Mouse (Mus musculus): Measurements from ENCODE around the gene 1700066M21Rik.
A peak's percentile ranks its signal among the peaks of the same experiment; 100 is the strongest.

1700066M21Rik gene

DNA sequence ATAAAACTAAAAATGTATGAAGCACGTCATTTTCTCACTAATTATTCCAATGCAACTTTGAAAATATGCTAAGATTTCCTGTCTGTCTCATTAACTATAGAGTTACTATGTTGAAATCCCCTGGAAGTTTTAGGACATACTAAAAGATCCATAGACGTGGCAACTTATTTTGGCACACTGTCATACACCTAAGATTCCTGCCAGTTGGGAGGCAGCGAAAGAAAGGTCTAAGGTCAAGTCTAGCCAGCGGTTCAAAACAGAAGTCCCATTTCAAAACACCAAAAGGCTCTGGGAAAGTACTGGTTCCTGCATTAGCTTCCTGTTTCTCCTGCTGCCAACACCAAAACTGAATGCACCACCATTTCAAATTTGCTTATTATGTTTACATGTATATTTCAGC is 15.0 kb downstream of the 1700066M21Rik start:
- DNase-seq (ENCODE audit: low spot score), result no peak

DNA sequence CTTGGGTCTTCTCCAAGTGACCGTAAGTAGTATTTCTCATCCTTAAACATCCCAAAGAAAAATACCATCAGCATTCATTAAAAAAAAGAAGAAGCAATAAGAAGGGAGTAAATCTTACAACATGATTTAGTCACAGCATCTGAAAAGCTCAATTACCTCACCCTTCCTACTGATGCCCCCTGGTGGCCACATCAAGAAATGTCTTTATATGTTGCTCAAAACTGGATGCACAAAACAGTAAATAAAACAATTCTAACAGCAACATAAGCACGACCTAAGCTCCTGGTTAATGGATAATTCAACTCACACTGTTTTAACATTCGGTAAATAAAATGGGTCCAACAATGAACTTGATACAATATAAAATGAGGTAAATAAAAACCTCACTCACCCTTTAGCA is 16.6 kb downstream of the 1700066M21Rik start:
- DNase-seq (ENCODE audit: low spot score), result peak; percentile 68

DNA sequence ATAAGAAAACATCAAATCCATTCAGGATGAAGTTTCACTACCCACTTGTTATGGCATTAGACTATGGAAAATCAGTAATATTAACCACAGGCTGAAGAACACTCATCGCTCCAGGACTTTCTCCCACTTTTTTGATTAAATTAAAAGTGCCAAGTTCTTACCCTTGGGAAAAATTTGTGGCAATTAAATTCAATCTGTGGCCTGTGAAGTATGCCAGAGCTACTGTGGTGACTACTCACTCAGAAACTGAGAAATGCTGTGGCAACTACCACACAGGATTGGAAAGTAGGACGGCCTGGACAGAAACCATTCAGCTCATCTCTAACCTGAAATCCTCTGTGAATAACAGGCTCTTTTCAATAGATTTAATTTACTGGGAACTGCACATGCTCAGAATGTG is 22.9 kb downstream of the 1700066M21Rik start:
- no peak for DNase-seq (ENCODE audit: low spot score)

DNA sequence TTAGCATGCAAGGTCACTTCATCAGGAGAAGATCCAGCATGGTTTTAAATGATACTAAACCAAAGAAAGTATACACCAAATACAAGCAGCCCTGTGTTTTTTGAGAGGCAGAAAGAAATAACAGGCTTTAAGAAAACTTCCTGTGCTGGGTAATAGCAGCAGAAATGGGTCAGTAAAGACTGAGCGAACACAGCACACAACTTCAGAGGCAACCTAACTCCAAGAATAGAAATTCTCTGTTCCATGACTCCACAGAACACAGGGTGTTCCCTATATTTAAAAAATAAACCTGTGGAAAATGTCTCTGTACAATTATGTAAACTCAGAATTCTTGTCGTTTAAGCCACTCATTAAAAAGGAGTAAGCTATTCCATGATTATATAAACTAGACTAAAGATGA is 23.5 kb downstream of the 1700066M21Rik start:
- DNase-seq (ENCODE audit: low spot score), result no peak

DNA sequence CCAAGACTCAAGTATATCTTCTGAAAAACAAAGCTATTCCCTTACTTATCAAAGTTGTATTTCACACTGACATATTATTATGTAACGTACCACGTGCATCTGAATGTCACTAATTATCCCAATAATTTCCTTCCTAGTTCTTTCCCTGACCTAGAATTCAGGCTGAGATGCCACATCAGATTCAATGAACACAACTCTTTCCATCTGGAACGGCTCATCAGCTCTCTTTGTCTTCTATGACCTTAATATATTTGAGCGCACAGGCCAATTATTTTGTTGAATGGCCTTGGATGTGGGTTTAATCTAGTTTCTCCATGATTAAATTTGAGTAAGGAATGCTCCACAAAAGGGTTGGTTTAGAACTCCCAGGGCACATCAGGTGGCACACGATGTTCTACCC is 24.7 kb downstream of the 1700066M21Rik start:
- no peak for DNase-seq (ENCODE audit: low spot score)

DNA sequence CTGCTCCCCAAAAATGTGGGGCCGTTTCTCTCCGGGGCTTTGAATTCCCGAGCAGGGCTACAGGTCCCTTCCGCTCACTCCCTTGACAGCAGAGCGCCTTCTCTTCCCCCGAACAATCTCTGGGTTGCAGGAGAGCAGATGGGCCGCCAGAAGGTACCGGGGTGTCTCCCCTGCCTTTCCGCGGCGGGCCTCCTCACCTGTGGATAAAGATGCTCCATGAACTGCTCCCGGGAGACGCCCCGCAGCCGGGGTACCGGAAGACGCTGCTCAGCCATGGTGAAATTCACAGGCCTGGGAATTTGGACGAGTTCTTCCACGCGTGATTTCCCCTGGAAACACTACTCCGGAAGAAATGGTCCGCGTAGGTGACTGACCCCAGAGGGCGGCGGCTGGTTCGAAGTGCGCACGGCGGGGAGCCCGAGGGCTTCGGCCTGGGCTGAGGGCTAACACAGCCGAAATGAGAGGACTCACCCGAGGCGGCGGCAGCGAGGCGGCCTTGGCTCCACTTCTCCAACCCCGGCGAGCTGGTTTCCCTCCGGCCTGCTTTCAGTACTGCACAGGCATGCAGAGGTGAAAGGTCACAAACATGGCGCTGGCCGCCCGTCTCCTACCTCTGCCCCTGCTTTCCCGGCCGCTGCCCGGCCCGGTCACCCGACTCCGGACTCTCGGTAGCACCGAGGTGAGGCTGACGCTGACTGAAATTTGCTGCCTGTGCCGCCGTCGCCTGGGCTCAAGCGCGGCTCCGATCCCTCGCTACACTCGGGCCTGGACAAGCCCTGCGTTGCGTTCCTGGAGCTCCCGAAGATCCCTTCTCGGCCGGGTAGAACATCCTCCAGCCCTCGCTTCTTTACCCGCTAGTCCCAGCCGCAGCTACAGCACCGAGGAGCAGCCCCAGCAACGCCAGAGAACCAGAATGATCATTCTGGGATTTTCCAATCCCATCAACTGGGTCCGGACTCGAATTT is 29.0 kb downstream of the 1700066M21Rik start, which contains the start of the genes Maip1 and Tyw5:
TSS of gene Maip1 (plus strand) at position 142 of the 965 bp plus-strand sequence.
TSS of gene Tyw5 (minus strand) at position 915 of the 965 bp plus-strand sequence.
- peak; percentile 86 for DNase-seq (ENCODE audit: low spot score)

DNA sequence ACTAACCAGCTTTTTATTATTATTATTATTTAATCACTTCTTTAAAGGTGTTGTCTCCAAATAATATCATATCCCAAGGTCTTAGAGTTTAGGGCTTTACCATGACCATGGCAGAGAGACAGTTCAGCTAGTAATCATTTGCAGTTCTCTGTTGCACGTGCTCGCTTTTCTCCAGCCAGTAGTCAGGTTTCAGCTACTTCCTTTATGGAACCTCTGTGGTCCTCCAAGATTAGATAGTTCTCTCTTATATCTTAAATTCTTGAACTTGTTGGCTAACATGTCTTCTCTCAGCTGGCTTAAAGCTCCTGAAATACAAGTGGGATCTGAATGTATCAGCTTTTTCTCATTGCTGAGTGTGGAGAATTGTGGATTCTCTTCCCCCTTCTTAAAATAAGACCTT is 31.6 kb downstream of the 1700066M21Rik start:
- no peak for DNase-seq (ENCODE audit: low spot score)

DNA sequence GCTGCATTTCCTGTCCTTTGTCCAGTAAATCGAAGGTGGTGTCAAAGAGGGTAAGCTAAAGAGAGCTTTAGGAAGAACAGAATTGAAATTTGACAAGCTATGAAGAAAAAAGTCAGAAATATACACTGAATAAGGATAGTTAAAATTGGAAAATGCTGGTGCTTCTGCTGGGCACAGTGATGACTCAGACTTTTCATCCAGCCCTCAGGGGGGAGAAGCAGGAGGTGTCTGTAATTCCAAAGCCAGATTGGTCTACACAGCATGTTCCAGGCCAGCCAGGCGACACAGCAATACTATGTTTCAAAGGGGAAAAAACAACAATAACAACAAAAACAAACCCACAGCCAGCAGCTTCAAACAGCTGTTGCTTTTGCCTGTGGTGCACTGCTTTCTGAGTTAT is 36.0 kb downstream of the 1700066M21Rik start:
- DNase-seq (ENCODE audit: low spot score), result no peak

DNA sequence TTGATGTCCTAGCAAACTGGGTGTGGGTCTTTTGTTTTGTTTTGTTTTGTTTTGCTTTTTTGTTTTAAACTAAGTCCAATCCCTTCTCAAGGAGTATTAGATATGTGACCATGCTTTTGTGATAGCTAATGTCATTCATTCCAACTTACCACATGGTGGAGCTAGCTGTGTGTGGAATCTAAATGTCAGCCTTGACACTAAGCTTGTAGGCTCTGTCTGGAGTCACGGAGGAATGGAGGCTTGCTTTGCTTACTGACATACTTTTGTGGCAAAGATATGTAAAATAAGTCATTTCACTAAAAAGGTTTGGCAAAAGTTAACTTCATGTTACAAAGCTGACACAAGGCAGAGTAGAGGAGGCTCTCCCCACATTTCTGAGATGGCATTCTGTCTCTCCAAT is 46.3 kb downstream of the 1700066M21Rik start:
- peak; percentile 71 for DNase-seq (ENCODE audit: low spot score)

DNA sequence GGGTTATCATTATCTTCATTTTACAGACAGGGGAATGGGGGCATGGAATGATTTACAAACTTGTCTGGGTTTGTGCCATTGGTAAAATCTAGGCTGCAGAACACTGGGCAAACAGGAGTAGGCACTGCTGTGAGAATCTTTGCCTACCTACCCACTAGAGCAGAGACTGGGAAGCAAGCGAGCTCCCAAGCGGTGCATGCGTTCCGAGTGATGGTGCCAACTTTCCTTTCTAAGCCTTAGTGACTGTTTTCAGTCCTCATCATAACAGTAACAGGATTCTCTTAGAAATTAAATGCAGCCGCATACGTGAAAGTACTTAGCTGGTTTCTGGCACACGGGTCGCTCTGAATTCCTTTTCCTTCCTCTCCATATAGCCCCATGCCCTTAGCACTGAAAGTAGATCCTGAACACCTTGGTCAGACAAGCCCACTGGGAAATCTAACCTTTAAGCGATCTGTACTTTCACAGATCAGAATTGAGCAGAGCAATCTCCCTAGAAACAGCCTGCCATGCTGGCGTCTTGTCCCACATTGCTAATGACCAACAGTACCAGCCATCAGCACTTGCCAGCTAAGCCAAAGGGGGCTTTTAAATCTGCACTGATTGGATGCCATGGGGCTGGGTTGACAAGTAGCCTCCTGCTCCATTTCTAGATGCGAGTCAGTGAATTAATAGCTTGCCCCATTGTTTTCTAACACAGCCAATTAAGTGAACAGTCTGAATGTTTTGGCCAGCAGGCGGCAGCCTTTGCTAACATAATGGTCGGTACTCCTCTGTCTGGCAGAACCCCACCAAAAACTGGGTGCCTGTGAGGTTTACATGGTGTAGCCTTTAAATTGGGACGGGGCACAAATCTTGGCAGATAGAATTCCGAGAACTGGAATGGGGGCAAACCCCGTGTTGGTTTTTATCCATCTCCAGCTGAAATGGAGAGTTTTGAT is 51.2 kb downstream of the 1700066M21Rik start:
- DNase-seq (ENCODE audit: low spot score), result peak; percentile 91

DNA sequence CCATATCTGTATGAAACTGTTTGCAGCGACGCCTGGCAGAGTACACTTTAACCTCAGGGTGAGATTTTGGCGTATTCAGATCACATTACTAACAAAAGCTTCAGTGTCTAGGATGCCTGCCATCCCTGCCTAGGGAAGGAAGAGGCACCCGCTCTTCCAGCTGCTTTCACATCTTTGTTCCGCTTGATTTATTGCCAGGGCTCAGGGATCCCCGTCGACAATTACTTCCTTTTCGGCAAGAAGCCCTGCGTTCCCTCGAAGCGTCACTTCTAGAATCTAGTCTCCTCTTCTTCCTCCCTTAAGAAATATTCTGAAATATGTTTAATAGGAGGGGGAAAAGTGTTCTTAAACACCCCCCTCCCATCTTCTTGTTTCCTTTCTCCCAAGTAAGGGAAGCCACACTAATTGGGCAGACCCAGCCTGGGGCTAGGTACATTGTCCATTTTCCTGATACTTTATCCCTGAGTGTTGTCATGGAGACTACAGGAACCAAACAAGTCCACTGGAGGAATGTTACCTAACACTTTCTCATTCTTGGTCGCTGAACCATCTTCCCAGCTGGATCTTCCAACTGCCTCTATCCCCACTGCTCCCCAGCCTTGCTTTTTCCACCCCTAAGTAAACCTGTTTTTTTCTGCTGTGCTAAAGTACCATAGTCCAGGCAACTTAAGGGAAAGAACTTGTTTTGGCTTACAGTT is 52.5 kb downstream of the 1700066M21Rik start:
- DNase-seq (ENCODE audit: low spot score), result peak; percentile 79

DNA sequence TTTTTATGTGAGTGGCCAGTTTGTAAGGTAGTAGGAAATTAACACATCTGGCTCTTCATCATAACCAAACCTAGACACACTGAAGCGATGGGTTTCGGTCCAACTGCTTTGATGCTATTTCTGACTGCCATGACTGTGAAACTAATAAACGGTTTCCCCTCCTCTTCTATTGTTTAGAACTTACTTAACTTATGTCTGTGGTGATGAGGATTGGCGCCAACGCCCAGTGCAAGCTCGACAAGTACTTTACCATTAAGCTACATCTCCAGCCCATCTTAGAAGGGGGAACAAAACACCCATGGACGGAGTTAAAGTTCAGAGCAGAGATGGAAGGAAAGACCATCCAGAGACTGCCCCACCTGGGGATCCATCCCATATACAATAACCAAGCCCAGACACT is 55.7 kb downstream of the 1700066M21Rik start:
- no peak for DNase-seq (ENCODE audit: low spot score)
